Mouse (Mus musculus): ENCODE measurements around the gene Rab36.

DNA sequence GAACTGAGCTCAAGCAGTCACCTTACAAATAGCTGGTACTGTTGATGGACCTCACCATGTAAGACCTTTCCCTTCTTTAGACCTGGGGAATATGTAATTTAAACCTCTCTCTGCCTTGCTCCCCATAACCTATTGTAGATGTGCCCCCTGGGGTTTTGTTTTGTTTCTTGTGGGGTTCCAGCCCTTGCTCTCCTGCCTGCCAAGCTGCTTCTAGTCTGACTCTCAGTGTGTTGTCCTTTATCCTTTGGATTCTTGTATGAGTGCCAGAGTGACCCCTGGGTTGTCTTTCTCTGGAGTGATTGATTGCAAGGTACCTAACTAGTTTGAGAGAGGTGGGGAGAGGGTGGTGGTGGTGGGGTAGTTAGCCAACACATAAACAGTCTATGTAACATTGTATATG, 30.6 kb downstream of the Rab36 start:
- TF ChIP-seq RCOR1 (IDR thresholded peaks at IDR 0.05; ENCODE audit: low read depth, low read length) (no peak), CHD2 (IDR thresholded peaks at IDR 0.05; ENCODE audit: low read length) (no peak), CTCF (IDR thresholded peaks at IDR 0.05 in 2 of 3, conservative IDR thresholded peaks at IDR 0.05 in 1 of 3; ENCODE audit: control insufficient read depth in 1 of 3, insufficient read depth in 1 of 3, low read depth in 2 of 3, low read length in 3 of 3, poor library complexity in 1 of 3, severe bottlenecking in 1 of 3) (no peak), EP300 (IDR thresholded peaks at IDR 0.05; ENCODE audit: low read depth in 1 of 2, low read length in 2 of 2) (no peak), POLR2A (IDR thresholded peaks at IDR 0.05; ENCODE audit: control insufficient read depth in 1 of 2, insufficient read depth in 1 of 2, low read depth in 1 of 2, low read length in 2 of 2, poor library complexity in 1 of 2) (no peak)
